Mouse (Mus musculus) CH12.LX (cell line): ENCODE measurements around the gene Gm10985. TPM values are rescaled to one million over a fixed set of nuclear protein-coding genes. Genes with fewer than 3 reads are reported as not detected.

Experiments used
- DNase-seq: peaks from one replicate; pipeline ENCODE4 v3.0.0-alpha.2; 2013; ENCODE audit errors: extremely low read depth
- H3K27ac ChIP-seq: 2 replicates; pipeline ENCODE4 v1.5.1; 2012; ENCODE audit warnings: low read depth, mild to moderate bottlenecking, control low read depth, moderate library complexity; ENCODE audit not compliant: insufficient read depth
- H3K27me3 ChIP-seq: replicated peaks from 2 replicates; pipeline ENCODE3; 2012; ENCODE audit warnings: inconsistent platforms
- H3K36me3 ChIP-seq, 2 experiments: replicated peaks in 1 of 2; 2 replicates each; pipeline versions ENCODE3 to v1.6.1; 2012; ENCODE audit warnings: inconsistent platforms in 1 of 2, low read length in 1 of 2, mild to moderate bottlenecking in 1 of 2, mixed read lengths in 1 of 2, moderate library complexity in 1 of 2; ENCODE audit not compliant: control insufficient read depth in 1 of 2, insufficient read depth in 1 of 2
- H3K4me1 ChIP-seq, 2 experiments: 2 replicates each; pipeline ENCODE4 v1.6.1; 2012; ENCODE audit warnings: inconsistent platforms in 1 of 2, moderate library complexity in 1 of 2; ENCODE audit not compliant: insufficient read depth in 2 of 2, control insufficient read depth in 1 of 2
- H3K4me2 ChIP-seq: 2 replicates; pipeline ENCODE4 v1.6.1; 2012; ENCODE audit warnings: low read depth, mild to moderate bottlenecking, control low read depth; ENCODE audit not compliant: poor library complexity, insufficient read depth, severe bottlenecking
- H3K4me3 ChIP-seq, 3 experiments: fragments of 150-350 bp in 1 of 3; sonication (generic) in 1 of 3; replicated peaks in 1 of 3; 2 replicates each; pipeline versions ENCODE3 to v1.5.1; 2011 to 2012; ENCODE audit warnings: low read depth in 2 of 3, low read length in 2 of 3, mild to moderate bottlenecking in 2 of 3, moderate library complexity in 2 of 3, control low read depth in 1 of 3, improper control_type of control experiment in 1 of 3, inconsistent platforms in 1 of 3, mixed read lengths in 1 of 3; ENCODE audit not compliant: poor library complexity in 1 of 3
- H3K79me2 ChIP-seq: replicated peaks from 2 replicates; pipeline ENCODE4 v1.6.1; 2012; ENCODE audit warnings: mild to moderate bottlenecking, moderate library complexity; ENCODE audit not compliant: control insufficient read depth, poor library complexity, insufficient read depth, severe bottlenecking; ENCODE audit errors: extremely low read depth
- H3K9ac ChIP-seq: 2 replicates; pipeline ENCODE4 v1.6.1; 2012; ENCODE audit warnings: low read depth, mild to moderate bottlenecking, control low read depth, moderate library complexity; ENCODE audit not compliant: insufficient read depth
- H3K9me3 ChIP-seq: replicated peaks from 2 replicates; pipeline ENCODE3; 2012; ENCODE audit warnings: low read length, inconsistent platforms, mixed read lengths
- CTCF ChIP-seq, 2 experiments: IDR thresholded peaks in 1 of 2; conservative IDR thresholded peaks in 1 of 2; 2 replicates each; pipeline ENCODE4 v1.5.1; 2011 to 2012; ENCODE audit warnings: low read depth in 2 of 2, low read length in 2 of 2, improper control_type of control experiment in 1 of 2, inconsistent platforms in 1 of 2, mild to moderate bottlenecking in 1 of 2, moderate library complexity in 1 of 2
- GABPA ChIP-seq: IDR thresholded peaks from 2 replicates; pipeline ENCODE4 v1.6.1; 2012; ENCODE audit warnings: low read depth, low read length, improper control_type of control experiment, inconsistent platforms; ENCODE audit not compliant: insufficient replicate concordance
- IRF4 ChIP-seq: IDR thresholded peaks from 2 replicates; pipeline ENCODE4 v1.6.1; 2014; ENCODE audit warnings: low read depth, mild to moderate bottlenecking, inconsistent platforms, low read length, improper control_type of control experiment
- KAT2A ChIP-seq: IDR thresholded peaks from 2 replicates; pipeline ENCODE4 v1.6.1; 2012; ENCODE audit warnings: low read length, improper control_type of control experiment, inconsistent platforms; ENCODE audit not compliant: insufficient replicate concordance
- MAZ ChIP-seq: IDR thresholded peaks from 2 replicates; pipeline ENCODE4 v1.6.1; 2012; ENCODE audit warnings: low read depth, mild to moderate bottlenecking, inconsistent platforms, low read length, improper control_type of control experiment, moderate library complexity
- MEF2A ChIP-seq: IDR thresholded peaks from 2 replicates; pipeline ENCODE4 v1.6.1; 2014; ENCODE audit warnings: low read depth, mild to moderate bottlenecking, inconsistent platforms, low read length, improper control_type of control experiment, borderline replicate concordance
- MXI1 ChIP-seq: IDR thresholded peaks from 2 replicates; pipeline ENCODE4 v1.6.1; 2011; ENCODE audit warnings: mild to moderate bottlenecking, low read depth, low read length, improper control_type of control experiment
- MYC ChIP-seq: IDR thresholded peaks from 2 replicates; pipeline ENCODE4 v1.6.1; 2011; ENCODE audit warnings: low read depth, mild to moderate bottlenecking, improper control_type of control experiment, low read length
- RAD21 ChIP-seq: IDR thresholded peaks from 2 replicates; pipeline ENCODE4 v1.6.1; 2011; ENCODE audit warnings: low read depth, mild to moderate bottlenecking, low read length, improper control_type of control experiment, moderate library complexity
- SIN3A ChIP-seq: IDR thresholded peaks from 2 replicates; pipeline ENCODE4 v1.6.1; 2012; ENCODE audit warnings: low read length, improper control_type of control experiment, inconsistent platforms
- SMC3 ChIP-seq: IDR thresholded peaks from 2 replicates; pipeline ENCODE4 v1.6.1; 2011; ENCODE audit warnings: low read depth, low read length, improper control_type of control experiment
- TBP ChIP-seq: conservative IDR thresholded peaks from 2 replicates; pipeline ENCODE4 v1.6.1; 2011; ENCODE audit warnings: low read depth, low read length, improper control_type of control experiment
- TCF12 ChIP-seq: IDR thresholded peaks from 2 replicates; pipeline ENCODE4 v1.6.1; 2014; ENCODE audit warnings: low read depth, mild to moderate bottlenecking, inconsistent platforms, low read length, improper control_type of control experiment
- ZC3H11A ChIP-seq: IDR thresholded peaks from 2 replicates; pipeline ENCODE4 v1.6.1; 2012; ENCODE audit warnings: low read depth, mild to moderate bottlenecking, inconsistent platforms, low read length, improper control_type of control experiment
- ZNF384 ChIP-seq: IDR thresholded peaks from 2 replicates; pipeline ENCODE4 v1.6.1; 2012; ENCODE audit warnings: low read depth, low read length, improper control_type of control experiment, inconsistent platforms
- dilution Hi-C: fragments of 300-500 bp; cut with MboI; formaldehyde crosslinking; loops from 2 replicates; pipeline ENCODE4 v1.14.3; 2020; ENCODE audit warnings: low sequenced_read_pairs; ENCODE audit not compliant: extremely low pct_unique_long_range_greater_than_20kb, extremely low pct_ligation_motif_present
- in situ Hi-C: fragments of 300-500 bp; cut with MboI; formaldehyde crosslinking; loops from 3 replicates; pipeline ENCODE4 v1.14.3; 2019; ENCODE audit warnings: low sequenced_read_pairs, low pct_ligation_motif_present, low pct_unique_long_range_greater_than_20kb, mixed read lengths
- polyA plus RNA-seq: library from polyadenylated mRNA; unstranded; fragments of >175 nt; gene quantifications from 2 replicates; pipeline ENCODE4 v1.2.1, GENCODE M21; 2012; ENCODE audit warnings: low read depth; ENCODE audit not compliant: insufficient read length
- total RNA-seq, 2 experiments: library from RNA; depleted of rRNA; stranded (reverse); fragments of 300-350 nt in 1 of 2; fragments of >200 nt in 1 of 2; gene quantifications; 2 replicates each; pipeline ENCODE4 v1.2.3; 2012 to 2014

The Gm10985 gene
- total and polyA plus RNA-seq, 3 experiments, result not detected

DNA sequence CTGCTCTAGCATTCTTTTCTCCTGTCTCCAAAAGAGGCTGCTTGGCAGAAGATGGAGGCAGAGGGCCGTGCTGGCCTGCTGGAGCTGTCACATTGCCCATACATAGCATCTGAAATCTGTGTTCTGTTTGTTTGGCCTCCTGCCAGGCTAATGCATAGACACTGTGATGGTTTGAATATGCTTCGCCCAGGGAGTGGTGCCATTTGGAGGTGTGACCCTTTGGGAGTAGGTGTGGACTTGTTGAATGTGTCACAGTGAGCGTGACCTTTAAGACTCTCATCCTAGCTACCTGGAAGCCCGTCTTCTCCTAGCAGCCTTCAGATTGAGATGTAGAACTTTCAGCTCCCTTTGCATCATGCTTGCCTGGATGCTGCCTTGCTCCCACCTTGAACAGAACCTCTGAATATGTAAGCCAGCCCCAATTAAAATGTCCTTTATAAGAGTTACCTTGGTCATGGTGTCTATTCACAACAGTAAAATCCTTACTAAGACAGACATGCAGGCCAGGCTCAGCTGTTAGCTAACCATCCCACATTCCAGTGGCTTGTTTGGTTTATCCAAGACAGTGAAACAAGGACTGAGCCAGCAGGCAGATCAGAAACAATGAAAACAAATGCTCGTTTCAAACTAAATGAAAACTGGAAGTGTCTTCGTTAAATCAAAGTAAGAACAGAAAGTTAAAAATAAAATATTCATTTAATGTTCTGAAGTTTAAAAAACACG is 1.5 kb downstream of the Gm10985 start:
- dilution Hi-C loops, result no loop called here
- no peak for DNase-seq
- TF ChIP-seq ZC3H11A (no peak), CTCF (conservative IDR thresholded peaks at IDR 0.05 in 1 of 2, IDR thresholded peaks at IDR 0.05 in 1 of 2; ENCODE audit: low read depth in 2 of 2, low read length in 2 of 2) (no peak), RAD21 (no peak), SMC3 (no peak), SIN3A (no peak), IRF4 (no peak), TCF12 (no peak)
- Histone ChIP-seq H3K27ac (no peak overlapping the region), H3K36me3 (no peaks in the 10 kb centered on the region), H3K79me2 (no peaks in the 10 kb centered on the region), H3K27me3 (no peaks in the 10 kb centered on the region), H3K4me1 (no peaks in the 10 kb centered on the region), H3K9me3 (no peaks in the 10 kb centered on the region), H3K9ac (no peak overlapping the region), H3K4me3 (no peak overlapping the region), H3K4me2 (no peak overlapping the region)
- in situ Hi-C loops, result no loop called here

DNA sequence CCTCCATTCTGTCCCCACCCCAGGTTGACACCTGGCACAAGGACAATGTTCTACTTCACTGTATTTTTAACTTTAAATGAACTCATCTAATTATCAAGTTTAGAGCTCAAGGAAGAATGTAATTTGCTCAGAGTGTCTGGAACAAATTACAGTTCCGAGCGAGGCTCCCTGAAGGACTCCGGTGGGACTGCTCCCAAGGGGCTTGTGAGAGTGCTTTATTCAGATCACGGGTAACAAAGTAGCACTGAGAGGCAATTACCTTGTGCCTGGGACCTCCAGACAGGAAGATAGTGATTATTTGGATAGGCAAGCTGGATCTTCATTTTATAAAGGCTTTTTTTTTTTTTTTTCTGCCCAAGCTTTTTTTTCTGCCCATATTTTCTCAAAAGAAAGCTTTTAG is 2.8 kb downstream of the Gm10985 start:
- no peaks in the 10 kb centered on the region for H3K36me3 ChIP-seq
- TF ChIP-seq MXI1 (no peak), TBP (no peak)
- no peaks in the 10 kb centered on the region for H3K9me3 ChIP-seq
- H3K79me2 ChIP-seq, result no peaks in the 10 kb centered on the region
- H3K27me3 ChIP-seq, result no peaks in the 10 kb centered on the region
- no peak overlapping the region for H3K9ac ChIP-seq
- H3K27ac ChIP-seq, result no peak overlapping the region
- no peak overlapping the region for H3K4me3 ChIP-seq
- no peak overlapping the region for H3K4me2 ChIP-seq
- no peaks in the 10 kb centered on the region for H3K4me1 ChIP-seq
- in situ Hi-C loops (no loop called here), dilution Hi-C loops (no loop called here)
- DNase-seq, result no peak

DNA sequence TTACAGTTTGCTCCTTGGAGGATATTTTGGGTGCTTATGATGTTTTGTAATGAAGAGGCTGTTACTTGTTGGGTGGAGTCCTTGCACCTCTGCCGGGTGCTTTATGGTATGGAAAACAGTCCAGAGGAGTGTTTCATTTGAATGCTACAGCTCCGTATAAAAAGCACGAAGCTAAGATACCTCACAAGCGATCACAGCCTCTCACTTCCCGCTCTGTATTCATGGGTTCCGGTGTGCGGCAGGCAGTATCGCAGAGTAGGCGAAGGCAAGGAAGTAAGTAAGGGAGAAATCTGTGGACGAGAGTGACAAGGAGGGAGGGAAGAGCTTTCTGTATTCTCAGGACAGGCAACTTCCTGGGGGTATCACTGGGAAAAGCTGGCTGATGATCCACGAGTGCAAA is 3.4 kb downstream of the Gm10985 start:
- Histone ChIP-seq H3K4me3 (no peak overlapping the region), H3K36me3 (no peaks in the 10 kb centered on the region), H3K79me2 (no peaks in the 10 kb centered on the region), H3K27ac (no peak overlapping the region), H3K4me1 (no peaks in the 10 kb centered on the region), H3K9ac (no peak overlapping the region), H3K27me3 (no peaks in the 10 kb centered on the region), H3K4me2 (no peak overlapping the region), H3K9me3 (no peaks in the 10 kb centered on the region)
- in situ Hi-C loops, result no loop called here
- TF ChIP-seq KAT2A, result no peak
- no peak for TF ChIP-seq MEF2A
- no peak for TF ChIP-seq MAZ
- no peak for TF ChIP-seq MYC
- TF ChIP-seq ZNF384, result no peak
- no peak for TF ChIP-seq GABPA
- no peak for TF ChIP-seq ZC3H11A
- no peak for DNase-seq
- dilution Hi-C loops, result no loop called here
